Mouse (Mus musculus) embryonic fibroblast, embryonic 13.5 days (primary cell): ENCODE measurements around the gene Defb20.

Experiments used
- CTCF ChIP-seq: IDR thresholded peaks from 2 replicates; pipeline ENCODE4 v1.5.1; 2011; ENCODE audit warnings: mild to moderate bottlenecking, control low read depth, low read length, moderate library complexity, borderline replicate concordance; ENCODE audit not compliant: insufficient read depth
- POLR2A ChIP-seq: IDR thresholded peaks from 2 replicates; pipeline ENCODE4 v1.6.1; 2011; ENCODE audit warnings: low read depth, mild to moderate bottlenecking, control low read depth, low read length, moderate library complexity

GRCm38 (mm10) chr2:152487024-152487423 is 10.2 kb downstream of the Defb20 start:
- TF ChIP-seq CTCF (no peak), POLR2A (no peak)
